Mouse (Mus musculus) hindbrain, embryonic 15.5 days (tissue): ENCODE data around the gene 2210017I01Rik. TPM values are rescaled to one million over a fixed set of nuclear protein-coding genes. Genes with fewer than 3 reads are reported as not detected.

Experiments
- polyA plus RNA-seq: library from polyadenylated mRNA; unstranded; fragments of >200 nt; fragmentation: Nextera tagmentation; extraction: Ambion mirVana; gene quantifications from 2 replicates; pipeline ENCODE4 v1.2.1, GENCODE M21; 2015

2210017I01Rik gene
- polyA plus RNA-seq, 1 experiment from 2014 or later = not detected

Other genes starting within 250 kb of the 2210017I01Rik start
- gene Sprr2f, start 242.3 kb downstream of the 2210017I01Rik start, polyA plus RNA-seq = not detected in 2 replicates
- not detected in 2 replicates for gene Sprr2h, start 221.8 kb downstream of the 2210017I01Rik start, polyA plus RNA-seq
- not detected in 2 replicates for gene Sprr2i, start 199.5 kb downstream of the 2210017I01Rik start, polyA plus RNA-seq
- gene Sprr2j-ps, start 189.4 kb downstream of the 2210017I01Rik start, polyA plus RNA-seq = not detected in 2 replicates
- 6.2 and 10.3 TPM in 2 replicates for gene Gm9774, start 178.1 kb downstream of the 2210017I01Rik start, polyA plus RNA-seq
- not detected in 2 replicates for gene Sprr2k, start 174.9 kb downstream of the 2210017I01Rik start, polyA plus RNA-seq
- gene Sprr1b, start 168.7 kb downstream of the 2210017I01Rik start, polyA plus RNA-seq = not detected in 2 replicates
- gene Sprr3, start 148.8 kb downstream of the 2210017I01Rik start, polyA plus RNA-seq = not detected in 2 replicates
- gene Sprr1a, start 121.6 kb downstream of the 2210017I01Rik start, polyA plus RNA-seq = not detected in 2 replicates
- not detected in 2 replicates for gene Sprr4, start 107.0 kb downstream of the 2210017I01Rik start, polyA plus RNA-seq
- gene 2310046K23Rik, start 73.0 kb downstream of the 2210017I01Rik start, polyA plus RNA-seq = not detected in 2 replicates
- gene Ivl, start 33.8 kb downstream of the 2210017I01Rik start, polyA plus RNA-seq = not detected in 2 replicates
- not detected in 2 replicates for gene Smcp, start 18.5 kb downstream of the 2210017I01Rik start, polyA plus RNA-seq
- gene Lce6a, start 14.2 kb upstream of the 2210017I01Rik start, polyA plus RNA-seq = not detected in 2 replicates
- not detected in 2 replicates for gene Lce1a1, start 40.8 kb upstream of the 2210017I01Rik start, polyA plus RNA-seq
- gene Lce1b, start 49.4 kb upstream of the 2210017I01Rik start, polyA plus RNA-seq = not detected in 2 replicates
- not detected in 2 replicates for gene Lce1a2, start 62.8 kb upstream of the 2210017I01Rik start, polyA plus RNA-seq
- gene Lce1c, start 71.8 kb upstream of the 2210017I01Rik start, polyA plus RNA-seq = not detected in 2 replicates
- gene Lce1d, start 79.7 kb upstream of the 2210017I01Rik start, polyA plus RNA-seq = not detected in 2 replicates
- not detected in 2 replicates for gene Lce1e, start 101.6 kb upstream of the 2210017I01Rik start, polyA plus RNA-seq
- gene Lce1f, start 112.9 kb upstream of the 2210017I01Rik start, polyA plus RNA-seq = not detected in 2 replicates
- not detected in 2 replicates for gene Gm38119, start 131.6 kb upstream of the 2210017I01Rik start, polyA plus RNA-seq
- gene Lce1g, start 144.8 kb upstream of the 2210017I01Rik start, polyA plus RNA-seq = not detected in 2 replicates
- gene Lce1h, start 157.6 kb upstream of the 2210017I01Rik start, polyA plus RNA-seq = not detected in 2 replicates
- not detected in 2 replicates for gene Lce1i, start 171.4 kb upstream of the 2210017I01Rik start, polyA plus RNA-seq
- not detected in 2 replicates for gene Lce1j, start 183.0 kb upstream of the 2210017I01Rik start, polyA plus RNA-seq
- not detected in 2 replicates for gene Lce1k, start 200.4 kb upstream of the 2210017I01Rik start, polyA plus RNA-seq
- gene Kprp, start 219.8 kb upstream of the 2210017I01Rik start, polyA plus RNA-seq = not detected in 2 replicates
- not detected in 2 replicates for gene Lce1l, start 243.8 kb upstream of the 2210017I01Rik start, polyA plus RNA-seq